Mouse (Mus musculus): Measurements from ENCODE around the gene Tbc1d5.

Tbc1d5 gene

DNA sequence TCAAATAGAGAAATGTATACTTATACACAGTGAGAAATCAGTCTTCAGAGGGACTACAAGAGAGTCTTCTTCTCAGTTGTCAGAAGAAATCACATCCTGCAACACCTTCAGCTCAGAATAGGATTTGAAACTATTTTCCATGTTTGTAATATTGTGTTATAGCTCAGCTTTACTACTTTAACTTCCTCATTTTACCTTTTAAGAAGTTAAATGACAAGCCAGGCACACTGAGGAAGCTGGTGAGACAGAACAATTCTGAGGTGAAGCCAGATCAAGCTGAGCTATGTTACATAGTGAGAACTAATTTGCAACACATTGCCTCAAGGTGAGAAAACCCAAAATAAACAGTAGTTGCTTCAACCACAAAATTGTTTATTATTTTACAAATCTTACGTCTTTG is 135.3 kb downstream of the Tbc1d5 start:
- DNase-seq (ENCODE audit: low spot score), result no peak

DNA sequence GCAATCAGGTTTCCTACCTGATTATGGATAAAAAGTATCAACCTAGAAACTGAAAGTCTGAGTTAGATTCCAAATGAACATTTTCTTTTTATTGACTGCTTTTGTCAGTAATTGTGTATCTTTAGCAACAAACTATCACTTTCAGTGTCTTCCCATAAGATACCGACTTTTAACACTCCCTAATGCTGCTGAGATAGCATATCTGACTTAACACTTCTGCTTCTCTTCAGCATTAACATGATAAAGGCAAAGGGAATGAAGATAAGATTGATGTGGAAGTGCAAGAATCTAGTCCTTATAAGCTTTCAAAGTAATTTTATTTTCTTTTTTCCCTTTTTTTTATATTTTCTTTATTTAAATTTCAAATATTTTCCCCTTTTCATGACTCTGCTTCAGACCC is 138.3 kb downstream of the Tbc1d5 start:
- no peak for DNase-seq (ENCODE audit: low spot score)

DNA sequence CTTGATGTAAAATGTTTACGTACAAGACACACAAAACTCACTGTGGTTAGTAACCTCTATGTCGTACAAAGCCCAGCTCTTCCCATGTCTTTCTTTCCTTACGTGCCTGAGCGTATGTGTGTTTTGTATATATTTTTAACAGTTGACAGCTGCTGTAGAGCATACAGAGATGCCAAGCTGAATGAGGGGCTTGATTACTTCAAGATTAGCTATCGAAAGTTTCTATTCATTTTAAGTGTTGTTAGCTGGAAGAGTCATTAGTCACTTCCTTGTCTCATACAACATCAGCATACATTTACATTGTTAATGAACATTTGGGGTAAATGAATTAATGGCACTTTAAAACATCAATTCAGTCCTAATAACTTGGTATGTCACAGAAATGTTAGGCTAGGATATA is 155.9 kb downstream of the Tbc1d5 start:
- no peak for DNase-seq (ENCODE audit: low spot score)

DNA sequence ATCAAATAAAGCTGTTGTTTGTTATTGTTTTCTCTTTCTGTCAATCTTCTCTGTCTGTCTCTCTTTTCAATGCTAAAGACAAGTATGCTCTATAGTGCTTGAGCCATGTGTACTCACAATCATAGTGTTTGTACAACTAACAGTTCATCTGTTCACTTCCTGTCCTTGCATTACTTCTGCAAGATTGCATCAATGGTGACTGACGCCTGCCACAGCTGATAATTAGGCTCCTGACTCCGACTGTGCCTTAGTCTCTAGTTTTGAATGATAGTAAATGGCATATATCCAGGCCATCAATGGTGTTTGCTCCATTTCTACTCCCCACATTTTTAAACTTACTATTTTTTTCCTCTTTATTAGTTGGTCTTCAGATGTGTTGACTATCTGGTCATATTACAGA is 162.8 kb downstream of the Tbc1d5 start:
- no peak for DNase-seq (ENCODE audit: low spot score)

DNA sequence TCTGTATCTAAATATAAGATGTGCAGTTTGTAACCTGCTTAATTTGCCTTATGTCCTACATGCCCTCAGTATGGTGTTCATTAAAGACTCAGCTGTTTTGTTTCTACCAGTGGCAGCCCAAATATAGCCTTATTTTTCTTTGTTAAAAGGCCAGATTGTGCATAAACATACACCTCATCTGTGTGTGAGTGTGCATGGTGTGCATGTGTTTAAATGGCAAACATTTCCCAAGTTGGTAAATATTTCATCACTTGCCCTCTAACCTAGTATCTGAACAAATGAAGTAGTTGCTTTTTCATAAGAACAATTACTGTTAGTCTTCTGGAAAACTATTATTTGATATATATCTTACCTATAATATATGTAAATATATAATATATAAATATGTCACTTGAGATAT is 165.2 kb downstream of the Tbc1d5 start:
- DNase-seq (ENCODE audit: low spot score), result no peak

DNA sequence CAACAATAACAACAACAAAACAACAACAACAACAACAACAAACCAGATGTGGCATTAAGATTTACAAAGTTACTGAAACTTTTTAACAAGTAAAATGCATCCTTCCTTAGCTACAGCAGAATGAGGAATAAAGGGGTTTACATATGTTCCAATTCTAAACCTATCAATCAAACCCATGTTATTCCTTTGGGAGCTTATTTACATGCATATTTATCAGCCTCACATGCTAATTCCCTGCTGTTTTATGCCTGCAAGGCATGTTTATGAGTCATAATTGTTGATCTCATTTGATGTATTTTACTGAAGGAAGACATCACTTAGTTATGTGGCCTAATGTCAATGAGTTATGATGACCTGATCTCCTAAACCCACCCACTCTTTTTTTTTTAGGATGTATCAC is 176.0 kb downstream of the Tbc1d5 start:
- no peak for DNase-seq (ENCODE audit: low spot score)

DNA sequence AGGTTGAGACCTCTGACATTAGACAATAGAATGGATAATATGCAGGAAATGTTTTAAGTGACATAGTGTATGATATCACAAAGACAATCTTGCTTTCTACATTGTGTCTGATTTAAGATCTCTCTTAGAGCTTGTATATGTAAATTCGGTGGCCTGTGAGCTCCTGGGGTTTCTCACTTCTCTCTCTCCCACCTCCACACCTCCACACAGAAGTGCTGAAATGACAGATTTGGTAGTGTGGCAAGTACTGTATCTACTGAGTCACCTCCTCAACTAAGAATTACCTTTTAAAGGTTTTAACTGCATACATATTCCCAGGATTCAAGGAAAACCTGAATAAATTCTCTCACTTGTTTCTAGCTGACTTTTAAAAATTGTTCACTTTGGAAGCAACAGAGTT is 180.9 kb downstream of the Tbc1d5 start:
- no peak for DNase-seq (ENCODE audit: low spot score)

DNA sequence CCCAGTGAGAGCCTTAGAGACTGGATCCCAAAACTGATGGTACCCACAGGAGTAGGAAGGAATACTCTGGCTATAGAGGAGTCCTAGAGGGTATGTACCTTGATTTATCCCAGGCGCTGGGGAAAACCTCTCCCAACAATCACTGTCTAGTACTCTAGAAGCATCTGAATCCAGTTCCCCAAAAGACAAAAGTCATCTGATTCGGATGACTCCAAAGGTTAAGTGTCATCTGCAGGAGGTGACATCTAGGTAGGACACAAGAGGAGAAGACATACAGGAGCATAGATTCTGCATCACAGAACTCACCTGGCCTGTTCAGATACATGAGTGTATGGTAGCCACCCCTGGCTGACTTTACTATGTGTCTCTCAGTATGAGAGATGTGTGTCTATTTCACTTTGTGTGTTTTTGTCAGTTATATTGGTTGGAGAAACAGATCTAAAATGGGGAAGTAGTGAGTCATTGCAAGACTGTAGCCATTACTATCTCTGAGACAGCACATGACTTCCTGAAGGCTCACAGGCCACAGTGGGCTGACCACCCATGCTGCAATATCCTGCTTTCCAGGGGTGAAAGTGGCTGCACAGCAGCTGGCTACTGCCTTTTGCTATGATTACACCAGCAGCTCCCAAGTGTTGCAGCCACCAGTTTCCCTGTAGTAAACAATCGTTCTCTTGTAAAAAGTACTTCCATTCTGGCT is 185.7 kb downstream of the Tbc1d5 start:
- DNase-seq (ENCODE audit: low spot score), result no peak

DNA sequence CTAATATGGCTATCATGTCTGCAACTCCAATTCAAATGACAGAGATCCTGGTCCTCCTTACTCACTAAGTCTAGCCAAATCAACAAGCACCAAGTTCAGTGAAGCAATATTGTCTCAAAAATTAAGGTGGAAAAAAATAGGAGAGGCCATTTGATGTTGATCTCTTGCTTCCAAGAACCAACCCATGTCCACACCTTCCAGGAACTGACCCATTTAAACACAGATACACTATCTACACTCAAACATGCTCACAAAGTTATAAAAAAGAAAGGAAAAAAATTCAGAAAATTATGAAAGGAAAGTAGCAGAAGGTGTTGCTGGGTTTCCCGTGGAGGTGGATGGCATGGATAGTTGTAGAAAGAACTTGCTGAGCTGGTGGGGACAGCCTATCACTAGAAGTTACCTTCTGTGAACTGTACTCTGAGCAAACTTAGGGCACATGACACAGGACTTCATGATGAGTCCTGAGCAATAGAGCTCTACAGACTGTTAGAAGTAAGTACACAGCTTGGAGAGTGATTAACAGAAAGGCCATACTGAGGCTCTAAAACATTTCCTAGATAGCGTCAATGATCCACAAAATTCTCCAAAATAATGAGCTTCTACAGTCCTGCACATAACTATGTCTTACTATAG is 188.3 kb downstream of the Tbc1d5 start:
- DNase-seq (ENCODE audit: low spot score), result no peak

DNA sequence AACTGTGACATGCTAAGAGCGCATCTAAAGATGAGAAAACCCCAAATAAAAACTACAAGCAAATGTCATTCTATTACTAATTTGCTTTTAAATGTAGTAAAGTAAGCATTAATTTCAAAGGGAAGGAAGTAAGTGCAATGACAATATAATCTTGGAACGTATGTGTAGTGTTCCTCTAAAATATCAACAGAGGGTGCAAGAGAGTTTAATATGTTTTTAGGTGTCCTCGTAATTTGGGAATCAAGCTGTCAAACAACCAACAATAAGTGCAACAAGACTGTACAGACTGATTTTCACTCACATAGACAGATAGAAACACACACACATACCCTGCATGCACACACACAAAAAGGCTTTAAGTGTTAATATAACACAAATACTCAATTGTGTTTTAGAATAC is 191.2 kb downstream of the Tbc1d5 start:
- no peak for DNase-seq (ENCODE audit: low spot score)

DNA sequence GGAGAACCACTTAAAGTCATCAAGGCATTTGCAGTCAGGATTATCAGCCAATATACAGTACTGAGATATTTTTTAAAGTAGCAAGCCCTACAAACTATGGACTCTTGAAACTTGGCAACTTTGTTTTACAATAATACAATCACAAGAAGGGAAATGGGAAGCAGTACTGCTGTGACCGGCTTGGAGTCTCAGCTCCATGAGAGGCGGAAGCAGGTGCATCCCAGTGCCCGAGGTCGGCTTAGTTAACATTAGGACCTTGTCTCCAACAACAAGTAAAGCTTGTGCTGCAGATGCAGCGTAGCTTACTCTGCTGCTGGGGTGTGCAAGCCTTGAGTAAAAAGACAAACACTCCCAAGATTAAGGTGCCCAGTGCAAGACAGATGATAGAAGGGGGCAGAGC is 197.2 kb downstream of the Tbc1d5 start:
- no peak for DNase-seq (ENCODE audit: low spot score)

DNA sequence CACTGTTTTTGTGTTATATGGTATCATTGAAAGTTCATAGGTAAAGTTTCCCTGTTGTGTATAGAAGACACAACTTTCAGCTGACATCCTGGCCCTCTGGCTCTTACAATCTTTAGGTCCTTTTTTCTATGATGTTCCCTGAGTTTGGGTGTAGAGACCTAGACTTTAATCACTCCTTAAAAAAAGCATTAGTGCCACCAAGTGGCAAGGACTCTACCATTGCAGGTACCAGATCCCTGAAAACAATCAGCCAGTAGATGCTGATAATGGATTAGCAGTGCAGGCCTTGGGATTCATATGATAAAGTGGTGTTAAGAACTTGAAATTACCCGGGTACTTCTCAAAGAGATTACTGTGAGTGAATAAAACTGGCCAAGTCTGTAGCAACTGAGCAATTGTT is 207.0 kb downstream of the Tbc1d5 start:
- no peak for DNase-seq (ENCODE audit: low spot score)

DNA sequence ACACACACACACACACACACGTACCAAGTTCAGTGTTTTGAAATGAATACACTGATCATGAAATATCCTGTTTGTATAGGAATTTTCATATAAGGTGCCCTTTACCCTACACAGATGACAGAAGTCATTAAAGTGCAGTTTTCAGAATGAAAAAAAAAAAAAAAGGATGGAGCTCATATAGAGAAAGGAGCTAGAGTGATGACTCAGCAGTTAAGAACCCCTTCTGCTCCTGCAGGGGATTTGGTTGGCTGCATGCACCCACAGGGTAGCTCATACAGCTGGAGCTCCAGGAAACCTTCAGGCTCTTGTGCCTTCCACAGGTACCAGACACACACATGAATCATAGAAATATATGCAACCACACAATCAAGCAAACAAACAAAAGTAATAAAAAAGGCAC is 213.0 kb downstream of the Tbc1d5 start:
- no peak for DNase-seq (ENCODE audit: low spot score)

DNA sequence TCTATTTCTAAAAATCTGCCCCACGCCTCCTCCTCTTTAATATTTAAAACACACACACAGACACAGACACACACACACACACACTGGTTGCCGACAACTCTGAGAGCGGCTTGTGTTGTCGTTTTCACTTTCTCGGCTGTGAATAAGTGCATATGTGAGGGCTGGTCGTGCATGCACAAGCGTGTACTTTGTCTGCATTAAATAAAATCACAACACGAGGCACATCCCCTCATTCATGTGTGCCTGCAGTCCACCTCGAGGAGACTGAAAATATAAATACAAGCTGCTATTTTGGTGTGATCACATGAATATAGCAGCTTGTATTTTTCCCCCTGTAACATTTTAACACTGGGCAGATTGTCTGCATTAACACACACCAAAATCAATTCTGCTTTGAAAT is 224.8 kb downstream of the Tbc1d5 start:
- DNase-seq (ENCODE audit: low spot score), result no peak

DNA sequence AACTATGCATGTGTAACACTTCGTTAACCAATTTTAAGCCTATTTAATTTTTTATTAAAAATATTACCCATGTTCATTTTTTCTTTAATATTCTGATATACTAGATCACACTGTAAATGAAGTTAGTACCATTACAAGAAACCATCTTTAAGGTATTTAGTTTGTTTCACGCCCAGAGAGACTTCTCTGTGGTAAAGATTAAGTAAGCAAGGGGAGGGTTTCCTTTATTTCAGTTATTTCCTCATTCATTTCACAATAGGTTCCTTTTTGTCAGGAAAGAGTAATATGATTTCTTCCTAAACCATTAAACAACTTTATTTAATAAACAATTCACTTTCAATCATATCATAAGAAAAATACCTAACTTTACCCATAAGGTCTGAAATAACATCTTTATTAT is 256.8 kb downstream of the Tbc1d5 start:
- no peak for DNase-seq (ENCODE audit: low spot score)

DNA sequence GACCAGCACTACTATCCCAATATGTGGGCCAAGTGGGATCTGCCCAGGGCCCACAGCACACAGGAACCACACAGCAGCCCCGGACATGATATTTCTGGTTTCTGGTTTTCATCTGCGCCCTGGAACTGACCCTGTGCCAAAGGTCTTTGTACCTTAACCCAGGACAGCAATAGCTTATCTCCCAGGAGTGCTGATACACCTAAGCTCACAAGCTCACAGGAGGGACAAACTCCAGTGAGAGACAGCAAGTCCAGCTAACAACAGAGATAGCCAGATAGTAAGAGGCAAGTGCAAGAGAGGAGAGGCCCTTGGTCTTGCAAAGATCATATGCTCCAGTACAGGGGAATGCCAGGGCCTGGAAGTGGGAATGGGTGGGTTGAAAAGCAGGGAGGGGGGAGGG is 263.9 kb downstream of the Tbc1d5 start:
- DNase-seq (ENCODE audit: low spot score), result no peak

DNA sequence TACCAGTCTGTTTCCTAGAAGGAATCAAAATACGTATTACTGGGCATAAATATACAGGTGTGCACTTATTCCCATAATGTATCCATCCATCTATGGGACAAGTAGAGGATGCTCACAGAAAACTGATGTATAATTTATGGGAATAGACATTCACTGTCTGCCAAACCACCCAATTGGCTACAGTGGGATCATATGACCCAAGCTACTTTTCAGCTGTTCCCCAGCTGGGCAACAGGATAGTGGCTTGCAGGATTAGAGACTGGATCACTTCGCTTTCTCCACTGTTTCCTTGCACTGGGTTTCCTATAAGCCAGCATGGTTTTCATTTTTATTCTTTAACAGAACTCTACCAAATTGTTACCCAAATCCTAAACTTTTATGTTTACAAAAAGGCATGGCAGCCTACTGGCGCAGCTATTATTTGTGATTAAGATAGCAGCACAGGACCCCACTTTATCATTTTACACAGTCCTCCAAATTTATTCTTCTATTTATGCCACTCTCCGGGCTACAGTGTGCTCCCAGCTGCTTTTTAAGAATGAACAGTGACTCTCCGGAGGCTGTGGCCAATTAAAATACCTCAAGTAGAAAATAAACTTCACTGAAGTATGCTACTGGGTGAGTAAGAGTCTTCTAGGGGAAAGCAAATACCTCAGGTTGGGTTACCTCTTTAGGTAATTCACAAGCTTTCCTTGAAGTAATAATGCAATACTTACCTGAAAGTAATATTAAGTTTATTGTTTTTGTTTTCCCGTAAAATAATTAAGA is 270.4 kb downstream of the Tbc1d5 start:
- no peak for DNase-seq (ENCODE audit: low spot score)

DNA sequence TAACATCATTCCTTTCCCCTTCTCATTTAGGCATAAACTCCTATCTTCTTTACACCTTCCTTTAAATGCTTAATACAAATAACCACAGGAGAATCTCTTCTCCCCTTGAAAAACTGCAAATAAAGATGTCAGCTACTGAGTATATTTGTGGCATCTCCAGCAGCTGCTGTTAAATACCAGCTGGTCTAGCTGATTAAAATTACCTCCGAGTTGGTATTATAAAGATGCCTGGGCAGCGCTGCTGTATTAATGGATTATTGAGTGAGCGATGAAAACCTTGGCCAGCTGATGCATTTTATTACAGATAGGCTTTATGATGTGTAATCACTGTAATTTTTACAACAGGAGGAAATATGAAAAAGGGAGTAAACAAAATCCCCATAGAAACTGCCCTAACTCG is 271.0 kb downstream of the Tbc1d5 start:
- DNase-seq (ENCODE audit: low spot score), result no peak

DNA sequence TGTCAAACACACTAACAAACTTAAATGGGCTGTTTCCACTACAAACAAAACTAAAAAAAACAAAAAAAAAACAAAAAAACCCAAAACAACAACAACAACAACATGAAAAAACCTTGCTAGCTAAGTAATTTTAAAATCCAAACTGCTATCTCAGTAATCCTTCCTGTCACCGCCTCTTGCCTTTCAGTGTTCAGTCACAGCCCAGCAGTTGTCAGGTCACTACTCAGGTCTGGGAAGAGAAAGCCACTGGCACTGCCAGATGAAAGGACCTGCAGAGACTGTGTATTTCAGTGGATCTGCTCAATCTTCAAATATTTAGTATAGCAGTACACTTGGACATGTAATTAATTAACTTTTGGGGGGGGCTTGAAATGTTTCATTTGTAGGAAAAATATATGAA is 272.5 kb downstream of the Tbc1d5 start:
- no peak for DNase-seq (ENCODE audit: low spot score)

DNA sequence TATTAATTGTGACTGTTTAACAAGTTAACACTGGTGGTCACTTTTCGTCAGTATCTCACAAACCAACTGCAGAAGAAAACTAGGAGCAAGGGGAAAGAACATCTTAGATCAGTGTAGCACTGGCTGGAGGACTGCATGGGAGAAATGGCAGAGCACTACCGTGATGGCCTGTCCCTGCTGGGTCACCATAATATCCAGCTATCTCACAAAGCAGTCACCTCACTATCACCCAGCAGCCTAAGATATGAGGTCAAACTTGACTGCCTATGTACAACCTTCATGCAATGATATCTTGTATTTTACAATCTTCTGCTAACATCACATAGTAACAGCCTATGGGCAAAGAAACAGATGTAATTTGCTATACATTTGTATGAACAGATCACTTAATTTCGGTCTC is 274.7 kb downstream of the Tbc1d5 start:
- no peak for DNase-seq (ENCODE audit: low spot score)

DNA sequence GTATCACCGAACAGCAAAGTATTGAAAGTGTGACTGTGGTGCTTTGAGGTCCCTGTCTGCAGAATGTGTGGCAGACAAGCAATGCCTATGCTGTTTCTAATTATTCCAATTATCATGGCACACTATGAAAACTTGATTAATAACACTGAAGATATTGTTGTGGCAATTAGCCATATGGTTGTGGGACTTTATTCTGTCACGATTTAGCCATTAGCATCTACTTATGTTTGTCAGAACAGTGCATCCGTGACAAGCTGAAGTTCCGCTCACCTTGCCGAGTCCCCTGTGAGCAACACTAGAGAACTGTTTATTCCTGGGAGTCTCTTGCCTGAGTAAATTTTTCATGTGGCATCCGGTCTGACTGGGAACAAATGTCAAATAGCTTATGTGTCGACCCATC is 281.3 kb downstream of the Tbc1d5 start:
- no peak for DNase-seq (ENCODE audit: low spot score)

DNA sequence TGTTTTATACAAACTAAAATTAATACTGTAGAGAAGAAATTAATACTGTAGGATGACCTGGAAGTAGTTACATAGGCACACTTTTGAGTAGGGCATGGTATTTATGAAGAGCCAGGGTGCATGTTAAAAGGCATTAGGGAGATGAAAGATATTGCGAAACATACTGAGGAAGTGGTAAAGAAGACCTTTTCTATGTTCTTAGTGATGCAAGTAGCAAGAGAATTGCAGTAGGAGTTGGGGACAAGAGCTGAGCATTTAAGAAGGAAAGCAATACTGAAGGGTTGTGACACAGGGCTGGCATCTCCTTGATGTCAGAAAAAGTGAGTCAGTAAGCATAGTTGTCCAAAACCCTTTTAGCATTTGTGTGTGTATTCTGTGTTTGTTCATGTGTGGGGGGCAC is 289.7 kb downstream of the Tbc1d5 start:
- no peak for DNase-seq (ENCODE audit: low spot score)

DNA sequence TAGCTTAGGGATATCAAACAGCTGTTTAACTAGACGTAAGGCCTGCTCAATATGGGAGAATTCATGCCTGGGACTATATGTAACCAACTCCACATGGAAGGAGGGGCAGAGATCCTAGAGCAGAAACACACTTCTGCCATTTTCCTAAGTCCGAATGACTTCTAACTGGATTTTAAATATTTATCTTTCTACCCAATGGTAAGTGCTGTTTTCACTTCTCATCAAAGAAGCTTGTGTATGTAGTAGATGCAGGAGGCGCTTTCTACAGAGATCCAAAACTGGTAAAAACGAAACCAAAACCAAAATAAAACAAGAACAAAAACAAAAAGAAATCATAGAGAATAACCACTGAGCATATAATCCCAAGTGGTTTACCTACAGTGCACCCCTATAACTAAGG is 299.2 kb downstream of the Tbc1d5 start:
- no peak for DNase-seq (ENCODE audit: low spot score)

DNA sequence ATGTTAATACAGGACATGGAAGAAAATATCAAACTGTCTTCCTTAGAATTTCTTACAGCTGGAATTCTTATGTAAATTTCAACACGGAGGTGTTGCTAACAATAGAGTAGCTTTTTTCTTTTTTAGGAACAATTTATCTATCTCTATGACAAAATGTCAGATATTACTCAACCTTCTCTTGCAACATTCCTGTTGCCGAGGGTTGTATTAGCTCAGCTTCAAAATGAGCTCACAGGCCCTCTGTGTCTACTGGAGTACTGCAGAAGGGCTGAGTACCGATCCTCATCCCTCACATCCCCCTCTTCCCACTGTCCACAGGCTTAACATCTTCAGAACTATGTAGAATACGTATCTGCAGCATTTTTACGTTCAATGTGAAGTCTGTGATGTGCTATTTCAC is 302.7 kb downstream of the Tbc1d5 start:
- DNase-seq (ENCODE audit: low spot score), result no peak
